Mouse (Mus musculus) midbrain, embryonic 12.5 days (tissue): ENCODE measurements around the gene Gm8334. TPM values are rescaled to one million over a fixed set of nuclear protein-coding genes. Genes with fewer than 3 reads are reported as not detected.
"Not testable (repeated sequence)": the region's sequence is repeated elsewhere in the genome, so short reads cannot be mapped to it uniquely, and the experiment has no call there.

Experiments
- ATAC-seq: fragments of 200-750 bp; cut with Nextera tagmentation; 2 replicates; pipeline ENCODE4 v1.8.0; 2017; ENCODE audit warnings: low read depth, moderate TSS enrichment, moderate library complexity; ENCODE audit not compliant: low FRiP score
- H3K27ac ChIP-seq: fragments of 300-500 bp; sonication (generic); replicated peaks from 2 replicates; pipeline ENCODE4 v1.5.1; 2016; ENCODE audit warnings: mild to moderate bottlenecking
- H3K27me3 ChIP-seq: fragments of 300-500 bp; sonication (generic); 2 replicates; pipeline ENCODE4 v1.6.1; 2016; ENCODE audit warnings: mild to moderate bottlenecking
- H3K36me3 ChIP-seq: fragments of 300-500 bp; sonication (generic); 2 replicates; pipeline ENCODE4 v1.6.1; 2016
- H3K4me1 ChIP-seq: fragments of 300-500 bp; sonication (generic); 2 replicates; pipeline ENCODE4 v1.6.1; 2016
- H3K4me2 ChIP-seq: fragments of 300-500 bp; sonication (generic); replicated peaks from 2 replicates; pipeline ENCODE4 v1.6.1; 2016; ENCODE audit warnings: mild to moderate bottlenecking, moderate library complexity
- H3K4me3 ChIP-seq: fragments of 300-500 bp; sonication (generic); 2 replicates; pipeline ENCODE4 v1.5.1; 2016; ENCODE audit warnings: mild to moderate bottlenecking
- H3K9ac ChIP-seq: fragments of 300-500 bp; sonication (generic); replicated peaks from 2 replicates; pipeline ENCODE4 v1.6.1; 2016; ENCODE audit warnings: mild to moderate bottlenecking, moderate library complexity
- H3K9me3 ChIP-seq: fragments of 300-500 bp; sonication (generic); 2 replicates; pipeline ENCODE4 v1.6.1; 2016; ENCODE audit warnings: mild to moderate bottlenecking
- WGBS: fragments of 180-500 bp; shearing (Covaris S2); methylation state at CpG from one replicate; pipeline ENCODE4 v1.1.7; 2016; 5-methylcytosine and 5-hydroxymethylcytosine counted together
- polyA plus RNA-seq: library from polyadenylated mRNA; unstranded; fragments of >200 nt; fragmentation: Nextera tagmentation; extraction: Ambion mirVana; gene quantifications from 2 replicates; pipeline ENCODE4 v1.2.1, GENCODE M21; 2016

Gm8334 gene
- polyA plus RNA-seq, result not detected in 2 replicates

DNA sequence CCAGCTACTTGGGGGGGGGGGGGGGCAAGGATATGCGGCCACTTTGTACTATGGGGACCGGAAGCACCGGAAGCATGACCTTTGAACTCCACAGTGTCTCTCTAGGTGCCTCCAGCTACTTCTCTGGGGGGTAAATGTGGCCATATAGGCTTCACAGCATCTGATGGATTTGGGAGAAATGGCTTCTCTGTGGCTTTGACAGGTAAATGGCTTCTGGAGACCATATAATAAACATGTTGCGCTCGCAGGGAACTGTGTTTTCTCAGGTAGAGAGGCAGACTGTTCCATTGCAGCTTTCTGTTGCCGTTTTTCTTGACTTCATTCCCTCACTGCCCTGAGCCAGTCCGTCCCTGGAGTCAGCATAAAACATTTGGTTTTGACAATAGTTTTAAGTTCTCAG is at the start of gene Gm8334:
Gene Gm8334 (minus strand): TSS at position 101 of the 400 bp plus-strand sequence.
- not testable (repeated sequence) for H3K4me1 ChIP-seq, H3K4me3 ChIP-seq, H3K4me2 ChIP-seq, H3K9me3 ChIP-seq, H3K27me3 ChIP-seq, H3K36me3 ChIP-seq, ATAC-seq, H3K9ac ChIP-seq, H3K27ac ChIP-seq
- WGBS, result 92% methylated on average over 4 of the region's 7 CpGs

DNA sequence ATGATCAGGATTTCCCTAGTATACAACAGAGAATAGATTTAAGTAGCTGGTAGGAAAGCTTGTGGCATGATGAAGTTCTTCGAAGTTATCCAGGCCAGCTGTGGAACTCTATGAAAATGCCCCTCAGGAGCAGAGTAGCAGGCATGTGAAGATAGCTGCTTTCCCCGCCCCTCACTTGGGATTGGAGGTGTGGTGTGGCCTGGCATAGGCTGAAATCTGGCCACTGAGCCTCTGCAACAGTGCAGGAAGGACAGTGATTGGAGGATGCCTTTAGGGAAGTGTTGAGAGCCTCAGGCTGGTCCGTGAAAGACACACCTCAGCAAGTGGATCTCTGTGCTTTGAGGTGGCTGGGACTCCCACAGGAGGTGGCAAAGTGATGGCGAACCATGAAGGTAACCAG is 48.3 kb upstream of the Gm8334 start, which contains the start of gene Gm15127:
Gene Gm15127 (plus strand): TSS at position 301 of the 400 bp plus-strand sequence.
- not testable (repeated sequence) for H3K27me3 ChIP-seq, H3K4me2 ChIP-seq, H3K9ac ChIP-seq, H3K4me1 ChIP-seq, H3K27ac ChIP-seq, H3K9me3 ChIP-seq, H3K36me3 ChIP-seq, ATAC-seq, H3K4me3 ChIP-seq
- 85% methylated on average over 3 of the region's 4 CpGs for WGBS

Other genes starting within 250 kb of the Gm8334 start
- gene Gm15114, start 126.2 kb downstream of the Gm8334 start, polyA plus RNA-seq, result not detected in 2 replicates
- not detected in 2 replicates for gene Gm15127, start 48.4 kb upstream of the Gm8334 start, polyA plus RNA-seq
- gene Luzp4, start 242.5 kb upstream of the Gm8334 start, polyA plus RNA-seq, result not detected in 2 replicates